Mouse (Mus musculus) megakaryocyte, adult 5-6 weeks (primary cell): ENCODE data around the gene Lmna. TPM values are rescaled to one million over a fixed set of nuclear protein-coding genes. Genes with fewer than 3 reads are reported as not detected.

Source experiments
- ATAC-seq: 2 replicates; pipeline ENCODE4 v1.8.0; 2016; ENCODE audit warnings: mild to moderate bottlenecking, inconsistent platforms; ENCODE audit not compliant: poor library complexity, severe bottlenecking
- total RNA-seq, 2 experiments: library from RNA; stranded (forward) in 1 of 2; stranded (reverse) in 1 of 2; fragments of 153-499, 151-499 nt in 1 of 2; fragments of 221-1000, 200-1000 nt in 1 of 2; gene quantifications; 2 replicates each; pipeline versions ENCODE4 v1.2.3 to v1.2.4; 2015 to 2017

The Lmna gene
- 1.5 and 1.9 TPM in 2 replicates for total RNA-seq (2015)
- total RNA-seq (2017): 2.5 and 4.5 TPM in 2 replicates

- ATAC-seq: peak; percentile 92
These were observed at the start of gene Lmna for GRCm38 (mm10) chr3:88509692-88510420. Lmna (minus strand) TSS chr3:88509956.

- no peak for ATAC-seq
These were observed 46.9 kb upstream of the Lmna start for GRCm38 (mm10) chr3:88556616-88557015.

DNA sequence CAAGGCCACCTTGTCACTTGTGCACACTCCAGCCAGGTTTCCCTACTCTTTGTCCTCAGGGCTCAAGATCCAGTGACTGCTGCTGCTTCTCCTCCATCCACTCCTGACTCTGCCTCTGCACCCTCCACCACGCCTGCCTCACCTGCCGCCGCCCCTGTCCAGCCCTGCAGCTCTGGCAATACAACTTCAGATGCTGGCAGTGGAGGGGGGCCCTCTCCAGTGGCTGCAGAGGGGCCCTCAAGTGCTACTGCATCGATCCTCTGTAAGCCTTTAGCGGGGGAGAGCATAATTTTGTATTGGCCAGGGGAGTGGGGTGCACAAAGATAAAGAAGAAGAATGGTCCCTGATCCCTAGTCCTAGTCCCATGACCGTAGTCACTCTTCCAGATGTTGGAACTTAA lies 46.0 kb upstream of the Lmna start:
- no peak for ATAC-seq

- ATAC-seq: no peak
These were observed 45.4 kb upstream of the Lmna start for GRCm38 (mm10) chr3:88555069-88555605.

- ATAC-seq: peak; percentile 10; the same call in 1 of the 2 replicates
These were observed 44.3 kb upstream of the Lmna start for GRCm38 (mm10) chr3:88553880-88554586.

GRCm38 (mm10) chr3:88553525-88553879 lies 43.7 kb upstream of the Lmna start, which contains the start of gene Ubqln4:
Ubqln4 (plus strand) TSS chr3:88553758.
- peak; percentile 80 for ATAC-seq

DNA sequence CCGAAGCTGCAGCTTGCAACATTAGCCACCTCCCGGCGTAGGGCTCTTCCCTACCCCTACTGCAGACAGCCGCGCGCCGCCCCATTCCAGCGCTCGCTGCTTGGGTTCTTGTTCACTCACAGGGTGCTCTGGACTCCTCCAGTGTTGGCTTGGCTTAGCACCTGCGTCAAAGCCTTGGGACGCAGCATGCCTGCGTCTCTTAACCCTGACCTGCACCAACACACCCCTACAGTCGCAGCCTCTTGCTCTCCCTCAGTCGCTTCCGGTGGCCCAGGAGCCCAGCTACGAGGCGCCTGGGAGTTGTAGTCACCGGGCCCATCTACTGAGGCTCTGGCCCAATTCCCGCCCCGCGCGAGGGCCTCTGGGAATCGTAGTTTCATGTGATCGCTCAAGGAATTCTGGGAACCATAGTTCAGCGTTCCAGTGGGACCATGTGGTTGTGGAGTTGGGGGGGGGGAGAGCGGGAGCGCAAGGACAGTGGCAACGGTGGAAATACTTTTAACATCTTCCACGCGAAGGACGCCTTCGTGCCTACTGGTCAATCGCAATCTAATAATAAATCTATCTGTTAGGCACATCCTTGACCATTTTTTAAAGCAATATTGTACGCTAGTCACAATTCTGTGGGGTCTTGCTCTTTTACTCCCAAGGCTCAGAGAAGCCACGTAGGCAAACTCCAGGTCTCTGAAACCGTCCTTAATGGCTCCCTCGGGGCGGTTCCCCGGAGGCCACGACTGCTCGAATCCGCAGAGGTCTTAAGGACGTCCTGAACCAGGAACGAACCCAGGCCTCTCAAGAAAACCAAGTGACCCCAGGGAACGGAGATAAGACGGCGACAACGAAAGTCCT lies 43.1 kb upstream of the Lmna start, which contains the start of gene Lamtor2:
Gene Lamtor2, minus strand, starts transcription at position 399 of the 849 bp plus-strand sequence.
- ATAC-seq: peak; percentile 90

- no peak for ATAC-seq
These were observed 42.4 kb upstream of the Lmna start for GRCm38 (mm10) chr3:88552082-88552645.

- ATAC-seq: no peak
These were observed 41.8 kb upstream of the Lmna start for GRCm38 (mm10) chr3:88551586-88551985.

DNA sequence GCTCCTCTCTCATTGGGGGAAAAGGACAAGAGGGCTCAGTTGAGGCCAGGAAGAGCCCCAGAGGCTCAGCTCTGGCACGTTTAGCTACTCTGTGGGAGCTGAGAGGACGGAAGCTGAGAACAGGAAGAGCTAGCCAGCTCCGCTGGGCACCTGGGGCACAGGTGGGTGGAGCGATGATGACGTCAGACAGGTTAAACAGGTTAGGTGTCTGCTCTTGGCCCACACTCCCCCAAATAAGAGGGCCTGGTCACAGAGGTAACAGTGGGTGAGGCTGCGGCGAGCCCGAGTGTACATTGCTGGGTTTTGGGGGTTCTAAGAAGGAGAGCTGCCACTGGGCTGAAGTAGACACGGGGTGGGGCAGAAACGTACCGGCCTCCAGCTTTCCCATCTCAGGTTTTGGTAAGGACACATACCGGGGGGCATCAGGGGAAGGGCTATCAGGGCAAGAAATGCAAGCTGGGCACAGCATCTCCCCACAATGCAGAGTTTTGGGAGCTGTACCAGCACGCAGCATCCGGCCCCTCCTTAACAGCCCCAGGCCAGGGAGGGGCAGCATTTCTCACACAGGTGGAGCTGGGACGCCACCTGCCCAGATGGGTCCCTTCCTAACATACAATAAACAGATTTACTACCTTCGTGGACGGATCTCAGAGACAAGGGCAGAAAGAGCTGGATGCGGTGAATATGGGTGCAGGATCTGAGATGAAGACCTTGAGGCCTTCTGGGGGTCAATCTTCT lies 38.6 kb upstream of the Lmna start, which contains the start of gene Rab25:
Gene Rab25, minus strand, starts transcription at position 121 of the 738 bp plus-strand sequence.
- no peak for ATAC-seq

GRCm38 (mm10) chr3:88546674-88547418 lies 37.1 kb upstream of the Lmna start:
- ATAC-seq: no peak

- ATAC-seq: peak; percentile 74
These were observed 35.3 kb upstream of the Lmna start for GRCm38 (mm10) chr3:88544955-88545591.

DNA sequence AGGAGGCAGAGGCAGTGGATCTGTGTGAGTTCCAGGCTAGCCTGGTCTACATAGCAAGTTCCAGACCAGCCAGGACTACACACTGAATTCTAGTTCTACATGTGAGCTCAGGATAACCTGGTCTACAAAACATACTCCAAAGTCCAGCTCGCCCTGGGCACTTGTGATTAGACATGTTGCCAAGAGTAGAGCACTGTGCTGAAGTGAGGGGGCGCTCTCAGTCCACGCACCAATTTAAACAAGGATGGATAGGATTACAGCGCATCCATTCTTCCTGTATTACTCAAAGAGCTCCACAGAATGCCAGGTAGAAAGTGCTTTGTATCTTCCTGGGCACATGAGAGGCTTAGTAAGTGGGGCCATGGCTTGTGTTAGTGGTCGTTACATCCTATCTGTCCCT lies 34.8 kb upstream of the Lmna start:
- no peak for ATAC-seq

DNA sequence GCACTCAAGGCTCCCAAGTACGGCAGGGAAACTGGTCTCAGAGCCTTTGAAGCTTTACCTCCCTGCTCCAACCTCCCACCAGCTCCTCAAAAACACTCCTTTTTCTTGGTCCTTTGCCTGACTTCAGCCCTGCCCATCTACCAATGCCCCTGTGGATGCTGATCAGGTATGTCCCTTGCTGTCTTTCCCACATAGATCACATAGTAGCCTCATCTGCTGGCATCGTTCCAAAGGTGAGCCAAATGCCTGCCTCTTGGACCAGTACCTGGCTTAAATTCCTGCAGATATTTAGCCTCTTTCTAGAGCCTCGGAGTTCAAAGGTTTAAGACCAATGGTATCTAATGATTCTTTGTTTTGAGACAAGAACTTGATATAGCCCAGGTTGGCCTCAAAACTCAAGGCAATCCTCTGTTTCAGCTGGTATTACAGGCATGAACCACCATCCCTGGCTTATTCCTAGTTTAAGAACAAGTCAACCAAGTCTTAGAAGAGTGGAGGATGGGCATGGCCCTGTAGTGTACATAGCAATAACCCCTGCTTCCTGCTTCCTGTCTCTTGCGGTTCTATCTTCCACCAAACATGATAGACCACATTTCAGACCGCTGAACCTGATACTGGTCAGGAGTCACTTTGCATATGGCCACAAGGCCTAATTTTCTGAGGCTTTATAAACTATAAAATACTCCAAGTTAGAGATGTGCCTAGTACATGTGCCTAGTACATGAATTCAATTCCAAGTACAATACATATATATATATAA lies 34.1 kb upstream of the Lmna start:
- ATAC-seq: no peak

GRCm38 (mm10) chr3:88543174-88543573 lies 33.4 kb upstream of the Lmna start:
- no peak for ATAC-seq

DNA sequence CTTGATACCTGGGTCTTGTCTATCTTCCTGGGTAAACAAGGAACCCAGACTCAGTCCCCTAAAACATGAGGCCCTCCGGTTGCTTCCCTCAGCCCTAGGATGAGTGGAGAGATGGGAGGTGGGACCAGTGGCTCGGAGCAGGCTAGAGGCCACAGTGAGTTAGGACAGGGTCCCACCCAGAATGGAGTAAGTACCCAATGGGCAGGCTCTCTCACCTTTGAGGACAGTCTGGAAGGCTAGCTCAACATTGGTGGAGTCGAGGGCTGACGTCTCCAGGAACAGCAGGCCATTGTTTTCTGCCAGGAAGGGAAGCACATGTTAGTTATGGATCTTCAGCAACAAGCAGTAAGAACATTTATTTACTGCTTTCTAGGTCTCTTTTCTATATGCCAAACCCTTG lies 32.7 kb upstream of the Lmna start:
- no peak for ATAC-seq

DNA sequence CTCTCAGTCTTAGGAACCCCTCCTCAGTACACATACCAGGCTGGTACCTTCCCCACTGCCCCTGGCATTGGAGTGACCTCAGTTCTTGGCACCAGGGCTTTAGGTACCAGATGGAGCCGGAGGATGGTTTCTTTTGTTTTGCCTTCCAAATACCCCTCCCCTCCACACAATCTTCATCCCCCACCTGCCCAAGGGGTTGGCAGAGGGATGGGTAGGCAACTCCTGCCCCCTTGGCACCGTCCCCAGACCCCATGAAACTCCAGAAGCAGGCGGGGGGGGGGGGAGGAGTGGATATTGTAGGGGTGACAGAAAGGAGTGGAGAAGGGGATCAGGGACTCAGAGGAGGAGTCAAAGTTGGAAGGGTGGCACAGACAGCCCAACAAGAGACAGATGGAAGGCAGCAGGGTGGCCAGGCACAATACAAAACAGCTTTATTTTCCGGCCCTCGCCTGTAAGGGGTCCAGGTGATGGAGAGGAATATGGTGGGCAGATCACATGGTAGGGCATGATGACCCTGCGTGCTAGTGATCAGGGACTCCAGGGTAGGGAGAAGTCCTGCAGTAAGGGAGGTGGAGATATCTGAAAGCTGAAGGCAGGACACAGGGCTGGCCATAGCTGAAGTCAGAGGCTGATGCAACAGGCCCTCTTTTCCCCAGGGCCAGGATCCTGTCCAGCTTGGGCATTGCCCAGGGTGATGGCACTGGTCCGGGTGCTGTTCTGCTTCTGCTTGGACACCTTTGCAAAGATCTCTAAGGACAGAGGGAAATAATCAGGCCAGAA lies 32.1 kb upstream of the Lmna start:
- ATAC-seq: no peak
